Mouse (Mus musculus) liver (tissue): ENCODE measurements at regions not wholly inside any gene's neighbourhood (a gene's known extent, or its start where the extent isn't known, plus 50 kb on each side); places are given as distances from the start of the nearest gene placed in this dataset.
"Not testable (repeated sequence)": the region's sequence is repeated elsewhere in the genome, so short reads cannot be mapped to it uniquely, and the experiment has no call there.

ENCODE experiments used
- DNase-seq: peaks from one replicate; pipeline ENCODE4 v3.0.0-alpha.2; 2020; ENCODE audit warnings: mixed read lengths

GRCm38 (mm10) chr5:102123285-102123684 lies 53.6 kb upstream of the Wdfy3 start:
- DNase-seq, result no peak

GRCm38 (mm10) chr5:102126737-102127136 lies 57.0 kb upstream of the Wdfy3 start:
- peak; percentile 31 for DNase-seq

- DNase-seq, result no peak
These were observed 78.3 kb upstream of the Wdfy3 start for GRCm38 (mm10) chr5:102147991-102148390.

GRCm38 (mm10) chr5:102149481-102150129 lies 79.9 kb upstream of the Wdfy3 start:
- DNase-seq, result peak; percentile 65

GRCm38 (mm10) chr5:102159621-102160020 lies 89.9 kb upstream of the Wdfy3 start:
- DNase-seq, result no peak

- no peak for DNase-seq
These were observed 98.3 kb upstream of the Wdfy3 start for GRCm38 (mm10) chr5:102167981-102168380.

GRCm38 (mm10) chr5:102171808-102172207 lies 102.1 kb upstream of the Wdfy3 start:
- no peak for DNase-seq

GRCm38 (mm10) chr5:102180250-102180649 lies 110.5 kb upstream of the Wdfy3 start:
- no peak for DNase-seq

GRCm38 (mm10) chr5:102188951-102189350 lies 119.2 kb upstream of the Wdfy3 start:
- DNase-seq, result not testable (repeated sequence)

GRCm38 (mm10) chr5:102206456-102206855 lies 136.7 kb upstream of the Wdfy3 start:
- DNase-seq, result no peak

- peak; percentile 51 for DNase-seq
These were observed 137.2 kb upstream of the Wdfy3 start for GRCm38 (mm10) chr5:102206953-102207352.

- DNase-seq, result no peak
These were observed 143.4 kb upstream of the Wdfy3 start for GRCm38 (mm10) chr5:102213145-102213544.

GRCm38 (mm10) chr5:102227131-102227530 lies 157.4 kb upstream of the Wdfy3 start:
- DNase-seq, result no peak

- DNase-seq, result no peak
These were observed 172.9 kb upstream of the Wdfy3 start for GRCm38 (mm10) chr5:102242614-102243013.

GRCm38 (mm10) chr5:102244706-102245105 lies 175.0 kb upstream of the Wdfy3 start:
- DNase-seq, result no peak

- no peak for DNase-seq
These were observed 179.0 kb upstream of the Wdfy3 start for GRCm38 (mm10) chr5:102248747-102249146.

- DNase-seq, result no peak
These were observed 181.4 kb upstream of the Wdfy3 start for GRCm38 (mm10) chr5:102251076-102251475.

- no peak for DNase-seq
These were observed 184.1 kb upstream of the Wdfy3 start for GRCm38 (mm10) chr5:102253786-102254185.

- no peak for DNase-seq
These were observed 187.4 kb upstream of the Wdfy3 start for GRCm38 (mm10) chr5:102257104-102257503.

GRCm38 (mm10) chr5:102261621-102262020 lies 191.9 kb upstream of the Wdfy3 start:
- no peak for DNase-seq

GRCm38 (mm10) chr5:102266451-102266850 lies 196.7 kb upstream of the Wdfy3 start:
- DNase-seq, result no peak

- no peak for DNase-seq
These were observed 197.4 kb upstream of the Wdfy3 start for GRCm38 (mm10) chr5:102267150-102267549.

GRCm38 (mm10) chr5:102269204-102269603 lies 199.5 kb upstream of the Wdfy3 start:
- DNase-seq, result no peak

- DNase-seq, result no peak
These were observed 205.6 kb upstream of the Arhgap24 start for GRCm38 (mm10) chr5:102275621-102276020.

GRCm38 (mm10) chr5:102287131-102287530 lies 194.1 kb upstream of the Arhgap24 start:
- DNase-seq, result no peak
